Mouse (Mus musculus): ENCODE measurements around the gene Tap1. TPM values are rescaled to one million over a fixed set of nuclear protein-coding genes. Genes with fewer than 3 reads are reported as not detected.
A peak's percentile ranks its signal among the peaks of the same experiment; 100 is the strongest.

Tap1 gene
- total and polyA plus RNA-seq, 3 experiments: 6.5 to 7.4 (median 7.2) TPM

GRCm38 (mm10) chr17:34200047-34200446 lies 12.7 kb downstream of the Tap1 start:
- no peak for TF ChIP-seq GATA2 (IDR thresholded peaks at IDR 0.05; ENCODE audit: borderline replicate concordance, low read depth, low read length)
- no peak for TF ChIP-seq GATA1 (IDR thresholded peaks at IDR 0.05; ENCODE audit: borderline replicate concordance, low read length)
- no peak for TF ChIP-seq TAL1 (conservative IDR thresholded peaks at IDR 0.05; ENCODE audit: low read depth, low read length)
- no peak for TF ChIP-seq CTCF (IDR thresholded peaks at IDR 0.05; ENCODE audit: low read depth, low read length)
- Histone ChIP-seq H3K36me3 (replicated peaks) (no peaks in the 10 kb centered on the region), H3K9me3 (replicated peaks) (no peaks in the 10 kb centered on the region), H3K4me1 (ENCODE audit: insufficient read depth, low read depth, low read length) (peaks cover 19% of the 10 kb centered on the region), H3K4me3 (ENCODE audit: low read depth, low read length) (no peak overlapping the region), H3K27me3 (ENCODE audit: insufficient read depth, low read length) (peaks cover 30% of the 10 kb centered on the region)
- ATAC-seq (ENCODE audit: extremely low read depth, insufficient number of reproducible peaks, low FRiP score, poor library complexity, severe bottlenecking) (no peak), DNase-seq (ENCODE audit: low spot score) (no peak)

- no peak for DNase-seq (ENCODE audit: low spot score)
- no peaks in the 10 kb centered on the region for H3K9me3 ChIP-seq (replicated peaks)
- no peak overlapping the region for H3K4me3 ChIP-seq (ENCODE audit: low read depth, low read length)
- peaks cover 7% of the 10 kb centered on the region for H3K36me3 ChIP-seq (replicated peaks)
- TF ChIP-seq POLR2AphosphoS5 (IDR thresholded peaks at IDR 0.05; ENCODE audit: insufficient replicate concordance, low read depth, low read length) (no peak), GATA2 (IDR thresholded peaks at IDR 0.05; ENCODE audit: borderline replicate concordance, low read depth, low read length) (no peak), GATA1 (IDR thresholded peaks at IDR 0.05; ENCODE audit: borderline replicate concordance, low read length) (no peak), TAL1 (conservative IDR thresholded peaks at IDR 0.05; ENCODE audit: low read depth, low read length) (no peak), CTCF (IDR thresholded peaks at IDR 0.05; ENCODE audit: low read depth, low read length) (no peak)
- peaks cover 30% of the 10 kb centered on the region for H3K27me3 ChIP-seq (ENCODE audit: insufficient read depth, low read length)
- H3K4me1 ChIP-seq (ENCODE audit: insufficient read depth, low read depth, low read length): peaks cover 28% of the 10 kb centered on the region
- ATAC-seq (ENCODE audit: extremely low read depth, insufficient number of reproducible peaks, low FRiP score, poor library complexity, severe bottlenecking): no peak
These were observed 13.6 kb downstream of the Tap1 start for GRCm38 (mm10) chr17:34200772-34201505.

- no peak for ATAC-seq (ENCODE audit: extremely low read depth, insufficient number of reproducible peaks, low FRiP score, poor library complexity, severe bottlenecking)
- Histone ChIP-seq H3K36me3 (replicated peaks) (peaks cover 12% of the 10 kb centered on the region), H3K9me3 (replicated peaks) (no peaks in the 10 kb centered on the region), H3K4me1 (ENCODE audit: insufficient read depth, low read depth, low read length) (peaks cover 34% of the 10 kb centered on the region), H3K27me3 (ENCODE audit: insufficient read depth, low read length) (peaks cover 27% of the 10 kb centered on the region), H3K4me3 (ENCODE audit: low read depth, low read length) (no peak overlapping the region)
- no peak for DNase-seq (ENCODE audit: low spot score)
- TF ChIP-seq CTCF (IDR thresholded peaks at IDR 0.05; ENCODE audit: low read depth, low read length) (no peak), POLR2AphosphoS5 (IDR thresholded peaks at IDR 0.05; ENCODE audit: insufficient replicate concordance, low read depth, low read length) (no peak), GATA2 (IDR thresholded peaks at IDR 0.05; ENCODE audit: borderline replicate concordance, low read depth, low read length) (no peak), GATA1 (IDR thresholded peaks at IDR 0.05; ENCODE audit: borderline replicate concordance, low read length) (no peak), TAL1 (conservative IDR thresholded peaks at IDR 0.05; ENCODE audit: low read depth, low read length) (no peak)
These were observed 14.2 kb downstream of the Tap1 start for GRCm38 (mm10) chr17:34201506-34202055.

GRCm38 (mm10) chr17:34202760-34203442 lies 15.5 kb downstream of the Tap1 start:
- Histone ChIP-seq H3K4me3 (ENCODE audit: low read depth, low read length) (no peak overlapping the region), H3K27me3 (ENCODE audit: insufficient read depth, low read length) (peaks cover 16% of the 10 kb centered on the region; the same call in 1 of the 2 replicates), H3K36me3 (replicated peaks) (peaks cover 20% of the 10 kb centered on the region), H3K9me3 (replicated peaks) (no peaks in the 10 kb centered on the region), H3K4me1 (ENCODE audit: insufficient read depth, low read depth, low read length) (peaks cover 41% of the 10 kb centered on the region)
- TF ChIP-seq TAL1 (conservative IDR thresholded peaks at IDR 0.05; ENCODE audit: low read depth, low read length) (no peak), GATA2 (IDR thresholded peaks at IDR 0.05; ENCODE audit: borderline replicate concordance, low read depth, low read length) (no peak), CTCF (IDR thresholded peaks at IDR 0.05; ENCODE audit: low read depth, low read length) (no peak)
- DNase-seq (ENCODE audit: low spot score): no peak
- ATAC-seq (ENCODE audit: extremely low read depth, insufficient number of reproducible peaks, low FRiP score, poor library complexity, severe bottlenecking): no peak

- Histone ChIP-seq H3K27me3 (ENCODE audit: insufficient read depth, low read length) (peaks cover 11% of the 10 kb centered on the region; the same call in 1 of the 2 replicates), H3K36me3 (replicated peaks) (peaks cover 23% of the 10 kb centered on the region), H3K4me1 (ENCODE audit: insufficient read depth, low read depth, low read length) (peaks cover 47% of the 10 kb centered on the region), H3K9me3 (replicated peaks) (no peaks in the 10 kb centered on the region), H3K4me3 (ENCODE audit: low read depth, low read length) (peak within 1 kb of the TSS; percentile 95)
- no peak for TF ChIP-seq GATA1 (IDR thresholded peaks at IDR 0.05; ENCODE audit: borderline replicate concordance, low read length)
- TF ChIP-seq GATA2 (IDR thresholded peaks at IDR 0.05; ENCODE audit: borderline replicate concordance, low read depth, low read length): no peak
- no peak for TF ChIP-seq TAL1 (conservative IDR thresholded peaks at IDR 0.05; ENCODE audit: low read depth, low read length)
- no peak for TF ChIP-seq POLR2AphosphoS5 (IDR thresholded peaks at IDR 0.05; ENCODE audit: insufficient replicate concordance, low read depth, low read length)
- no peak for TF ChIP-seq CTCF (IDR thresholded peaks at IDR 0.05; ENCODE audit: low read depth, low read length)
- ATAC-seq (ENCODE audit: extremely low read depth, insufficient number of reproducible peaks, low FRiP score, poor library complexity, severe bottlenecking) (no peak), DNase-seq (ENCODE audit: low spot score) (no peak)
These were observed 16.1 kb downstream of the Tap1 start, which contains the start of gene Tap2 for GRCm38 (mm10) chr17:34203444-34203843. TSS of gene Tap2 (plus strand) at chr17:34203527.
